Mouse (Mus musculus): Measurements from ENCODE around the gene Tmem120b. TPM values are rescaled to one million over a fixed set of nuclear protein-coding genes. Genes with fewer than 3 reads are reported as not detected.
A peak's percentile ranks its signal among the peaks of the same experiment; 100 is the strongest.

Tmem120b gene
- 9.0 and 9.7 TPM in 2 replicates for polyA plus RNA-seq (2016; fragmentation: Nextera tagmentation; extraction: Ambion mirVana)

DNA sequence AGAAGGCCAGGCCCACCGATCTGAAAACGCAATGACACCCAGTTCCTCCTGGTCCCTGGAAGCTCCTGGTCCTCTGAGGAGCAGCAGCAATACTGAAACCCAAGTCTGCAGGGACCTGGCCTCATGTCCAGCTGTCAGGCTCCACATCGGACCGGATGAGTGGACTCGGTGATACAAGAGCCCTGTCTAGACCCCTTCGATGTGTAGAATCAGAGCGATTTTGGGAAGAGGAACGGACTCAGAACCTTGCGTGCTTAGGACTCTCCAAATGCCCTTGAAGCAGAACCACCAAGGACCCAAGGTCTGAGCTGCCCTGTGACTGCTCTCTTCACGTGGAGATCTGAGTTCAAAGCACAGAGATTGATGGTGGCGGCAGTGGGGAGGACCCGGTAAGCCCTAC lies at the start of gene Tmem120b:
TSS of gene Tmem120b (plus strand) at position 301 of the 400 bp plus-strand sequence.
- Histone ChIP-seq H3K27me3 (0 out of 2 replicates have a peak, but pooled peaks cover 5% of the 10 kb centered on the region), H3K4me1 (no peaks in the 10 kb centered on the region), H3K4me2 (no peak within 1 kb of the TSS), H3K9ac (no peak within 1 kb of the TSS), H3K9me3 (no peaks in the 10 kb centered on the region), H3K27ac (no peak within 1 kb of the TSS), H3K4me3 (replicated peaks) (no peak within 1 kb of the TSS), H3K36me3 (replicated peaks) (no peaks in the 10 kb centered on the region)
- ATAC-seq (ENCODE audit: low FRiP score) = no peak
- WGBS = 88% methylated on average over 12 of the region's 12 CpGs

DNA sequence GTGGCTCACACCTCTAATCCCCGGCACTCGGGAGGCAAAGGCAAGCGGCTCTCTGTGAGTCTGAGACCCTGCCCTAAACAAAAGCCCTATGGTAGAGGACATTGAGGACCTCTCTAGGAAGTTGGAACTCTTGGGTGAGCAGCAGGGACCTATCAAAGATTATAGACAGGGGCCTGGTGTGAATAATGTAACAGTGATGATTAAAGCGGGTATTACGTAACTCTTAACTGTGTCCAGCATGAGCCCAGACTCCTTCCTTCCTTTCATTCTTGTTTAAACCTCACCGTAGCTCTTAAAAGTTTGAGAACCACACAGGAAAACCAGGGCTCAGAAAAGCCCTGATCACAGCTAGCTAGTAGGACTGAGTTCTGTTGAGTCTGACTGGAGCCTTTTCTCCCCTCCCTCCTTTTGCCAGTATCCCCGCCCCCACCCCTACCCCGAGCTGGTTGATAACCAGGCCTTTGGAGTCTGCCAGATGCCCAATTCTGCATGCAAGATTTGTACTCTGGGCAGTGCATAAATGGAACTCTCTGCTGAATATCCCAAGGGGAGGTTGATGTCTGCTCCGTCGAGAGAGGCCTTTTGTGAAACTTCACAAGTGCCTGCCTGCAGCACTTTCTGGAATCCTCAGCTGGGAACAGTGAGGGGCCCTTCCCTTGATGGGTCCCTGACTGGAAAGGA lies 48.7 kb upstream of the Tmem120b start:
- Histone ChIP-seq H3K9me3 (no peaks in the 10 kb centered on the region), H3K9ac (peak overlapping the region; percentile 18; the same call in 1 of the 2 replicates), H3K27me3 (0 out of 2 replicates have a peak, but pooled peaks cover 3% of the 10 kb centered on the region), H3K4me2 (0 out of 2 replicates have a peak overlapping the region, but pooled peaks have one; percentile 5), H3K4me3 (replicated peaks) (no peak overlapping the region), H3K27ac (peak overlapping the region; percentile 76), H3K36me3 (replicated peaks) (no peaks in the 10 kb centered on the region), H3K4me1 (peaks cover 29% of the 10 kb centered on the region)
- 43% methylated on average over 10 of the region's 10 CpGs for WGBS
- no peak for ATAC-seq (ENCODE audit: low FRiP score)

DNA sequence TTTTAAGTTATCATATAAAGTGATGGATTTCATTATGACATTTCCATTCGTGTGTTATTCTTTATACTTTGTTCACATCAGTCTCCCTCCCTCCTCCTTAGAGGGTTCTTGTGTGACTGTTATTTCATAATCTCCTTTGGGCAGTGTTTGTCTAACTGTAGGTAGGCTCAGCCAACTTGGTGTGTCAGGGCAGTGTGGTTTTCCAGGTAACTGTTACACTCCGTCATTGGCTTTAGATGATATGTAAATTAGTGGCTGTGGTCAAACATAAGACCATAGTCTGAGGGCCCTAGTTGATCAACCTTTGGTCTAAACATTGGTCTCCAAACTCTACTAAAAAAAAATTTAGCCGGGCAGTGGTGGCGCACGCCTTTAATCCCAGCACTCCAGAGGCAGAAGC lies 47.8 kb upstream of the Tmem120b start:
- Histone ChIP-seq H3K4me1 (peaks cover 26% of the 10 kb centered on the region), H3K9me3 (no peaks in the 10 kb centered on the region), H3K27me3 (0 out of 2 replicates have a peak, but pooled peaks cover 3% of the 10 kb centered on the region), H3K4me2 (no peak overlapping the region), H3K9ac (no peak overlapping the region), H3K4me3 (replicated peaks) (no peak overlapping the region), H3K36me3 (replicated peaks) (no peaks in the 10 kb centered on the region), H3K27ac (0 out of 2 replicates have a peak overlapping the region, but pooled peaks have one; percentile 76)
- ATAC-seq (ENCODE audit: low FRiP score) = no peak
- WGBS = 96% methylated on average over 5 of the region's 5 CpGs

DNA sequence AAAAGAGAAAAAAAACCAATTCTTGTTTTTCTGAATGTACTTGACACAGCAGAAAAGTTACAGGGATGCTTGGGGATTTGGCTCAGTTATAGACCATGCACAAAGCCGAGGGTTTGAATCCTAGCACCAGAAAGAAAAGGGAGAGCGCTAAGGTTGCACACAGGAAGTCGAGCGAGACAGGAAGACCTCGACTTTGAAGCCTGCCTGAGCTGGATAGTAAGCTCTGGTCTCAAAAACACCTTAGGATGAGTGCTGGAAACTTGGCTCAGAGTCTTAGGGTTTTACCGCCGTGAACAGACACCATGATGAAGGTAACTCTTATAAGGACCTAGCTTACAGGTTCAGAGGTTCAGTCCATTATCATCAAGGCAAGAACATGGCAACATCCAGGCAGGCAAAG lies 46.8 kb upstream of the Tmem120b start:
- ATAC-seq (ENCODE audit: low FRiP score) = no peak
- 88% methylated on average over 7 of the region's 7 CpGs for WGBS
- 0 out of 2 replicates have a peak, but pooled peaks cover 3% of the 10 kb centered on the region for H3K27me3 ChIP-seq
- H3K4me2 ChIP-seq = no peak overlapping the region
- peaks cover 16% of the 10 kb centered on the region for H3K4me1 ChIP-seq
- no peak overlapping the region for H3K4me3 ChIP-seq (replicated peaks)
- H3K36me3 ChIP-seq (replicated peaks) = no peaks in the 10 kb centered on the region
- H3K9ac ChIP-seq = no peak overlapping the region
- no peak overlapping the region for H3K27ac ChIP-seq
- H3K9me3 ChIP-seq = no peaks in the 10 kb centered on the region

DNA sequence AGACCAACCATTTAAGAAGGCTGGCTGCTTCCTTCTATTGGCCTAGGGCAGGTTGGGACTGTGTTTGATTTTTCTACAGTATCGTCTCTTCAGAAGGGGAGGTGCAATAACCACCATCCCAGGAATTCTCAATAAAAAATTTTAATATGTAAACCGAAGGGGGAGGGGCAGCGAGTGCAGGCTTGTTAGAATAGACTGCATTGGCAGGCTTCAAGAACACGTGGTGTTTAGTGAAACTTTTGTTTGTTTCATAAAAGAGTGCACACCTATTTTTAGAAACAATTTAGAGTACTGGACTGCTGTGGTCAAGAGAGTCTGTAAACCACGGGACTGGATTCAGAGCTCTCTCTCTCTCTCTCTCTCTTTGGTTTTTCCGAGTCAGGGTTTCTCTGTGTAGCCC lies 45.2 kb upstream of the Tmem120b start:
- no peak for ATAC-seq (ENCODE audit: low FRiP score)
- H3K36me3 ChIP-seq (replicated peaks) = no peaks in the 10 kb centered on the region

DNA sequence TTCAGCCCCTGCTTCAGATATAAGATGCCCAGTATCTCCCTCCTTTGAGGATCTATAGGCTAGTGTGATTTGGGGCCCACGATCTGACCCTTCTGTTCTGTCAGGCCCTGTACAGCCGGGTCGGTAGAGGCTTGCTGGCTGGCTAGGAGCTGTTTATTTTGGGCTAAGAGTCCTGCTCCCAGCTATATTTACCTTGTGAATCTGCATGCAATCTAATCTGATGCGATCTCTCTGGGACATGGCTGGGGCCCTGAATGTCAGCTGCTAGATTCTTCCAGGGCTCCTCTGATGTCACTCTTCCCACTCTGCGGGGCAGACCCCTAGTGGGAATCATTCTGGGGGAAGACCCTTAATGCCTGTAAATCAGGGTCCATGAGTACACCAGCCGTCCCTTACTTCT lies 43.9 kb upstream of the Tmem120b start:
- WGBS = 93% methylated on average over 6 of the region's 6 CpGs
- Histone ChIP-seq H3K9me3 (no peaks in the 10 kb centered on the region), H3K27me3 (no peaks in the 10 kb centered on the region), H3K4me1 (peaks cover 8% of the 10 kb centered on the region), H3K4me2 (no peak overlapping the region), H3K4me3 (replicated peaks) (no peak overlapping the region), H3K27ac (no peak overlapping the region), H3K9ac (no peak overlapping the region), H3K36me3 (replicated peaks) (peaks cover 4% of the 10 kb centered on the region)
- no peak for ATAC-seq (ENCODE audit: low FRiP score)

More for the DNA sequence above, 45.2 kb upstream of the Tmem120b start:
- Histone ChIP-seq H3K4me2 (no peak overlapping the region), H3K27me3 (0 out of 2 replicates have a peak, but pooled peaks cover 1% of the 10 kb centered on the region), H3K4me1 (peaks cover 15% of the 10 kb centered on the region), H3K9ac (no peak overlapping the region), H3K27ac (no peak overlapping the region), H3K9me3 (no peaks in the 10 kb centered on the region), H3K4me3 (replicated peaks) (no peak overlapping the region)
- WGBS = 90% methylated on average over 6 of the region's 6 CpGs

DNA sequence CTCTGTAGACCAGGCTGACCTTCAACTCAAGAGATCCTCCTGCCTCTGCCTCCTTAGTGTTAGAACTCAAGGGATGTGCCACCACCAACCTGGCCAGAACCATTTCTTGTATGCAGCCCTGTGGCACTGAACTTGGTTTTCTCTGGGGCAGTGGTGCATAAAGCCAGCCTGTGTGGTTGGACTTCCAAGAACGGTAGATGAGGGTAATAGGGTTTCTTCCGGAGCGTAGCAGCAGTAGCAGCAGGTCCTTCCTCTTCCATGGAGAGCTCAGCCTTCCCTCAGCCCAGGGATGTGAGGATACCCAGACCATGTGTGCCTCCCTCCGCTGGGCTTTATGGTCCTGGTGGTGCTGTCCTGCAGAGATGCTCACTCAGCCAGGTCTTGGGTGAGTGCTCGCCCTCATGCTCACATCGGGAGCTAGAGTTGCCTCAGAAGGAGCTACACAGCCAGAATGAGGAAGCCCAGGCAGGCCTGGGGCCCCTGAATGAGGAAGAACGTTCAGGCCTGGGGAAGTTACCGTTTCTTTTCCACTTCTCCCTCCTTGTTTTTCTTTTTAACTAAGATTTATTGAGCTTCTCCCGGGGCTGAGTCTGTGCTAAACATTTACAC lies 43.1 kb upstream of the Tmem120b start:
- no peak overlapping the region for H3K4me3 ChIP-seq (replicated peaks)
- no peaks in the 10 kb centered on the region for H3K27me3 ChIP-seq
- peaks cover under 1% of the 10 kb centered on the region; the same call in 1 of the 2 replicates for H3K4me1 ChIP-seq
- H3K4me2 ChIP-seq = no peak overlapping the region
- 88% methylated on average over 9 of the region's 9 CpGs for WGBS
- peaks cover 12% of the 10 kb centered on the region for H3K36me3 ChIP-seq (replicated peaks)
- no peak for ATAC-seq (ENCODE audit: low FRiP score)
- H3K9ac ChIP-seq = no peak overlapping the region
- no peak overlapping the region for H3K27ac ChIP-seq
- H3K9me3 ChIP-seq = no peaks in the 10 kb centered on the region

DNA sequence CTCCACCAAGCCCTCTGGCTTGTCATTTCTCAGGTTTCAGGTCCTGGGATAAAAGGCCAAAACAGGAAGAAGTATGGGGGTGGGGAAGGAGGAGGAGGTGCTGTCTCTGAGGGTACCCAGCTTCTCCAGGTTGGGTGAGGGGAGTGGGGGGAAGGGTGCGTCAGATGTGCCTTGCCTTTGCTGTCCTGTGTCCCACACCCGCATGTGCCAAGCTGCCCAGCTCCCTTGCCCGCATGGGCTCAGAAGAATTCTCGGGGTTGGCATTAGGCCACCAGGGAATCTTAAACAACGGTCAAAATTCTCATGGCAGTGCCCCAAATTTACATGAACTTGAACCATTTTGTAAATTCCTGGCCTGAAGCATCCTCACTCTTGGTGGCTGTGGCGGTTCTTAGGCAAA lies 41.8 kb upstream of the Tmem120b start:
- WGBS = 69% methylated on average over 6 of the region's 6 CpGs
- no peaks in the 10 kb centered on the region for H3K9me3 ChIP-seq
- H3K4me2 ChIP-seq = no peak overlapping the region
- H3K36me3 ChIP-seq (replicated peaks) = peaks cover 15% of the 10 kb centered on the region
- no peak overlapping the region for H3K27ac ChIP-seq
- no peak overlapping the region for H3K9ac ChIP-seq
- H3K4me1 ChIP-seq = no peaks in the 10 kb centered on the region
- H3K4me3 ChIP-seq (replicated peaks) = no peak overlapping the region
- no peak for ATAC-seq (ENCODE audit: low FRiP score)
- H3K27me3 ChIP-seq = no peaks in the 10 kb centered on the region

DNA sequence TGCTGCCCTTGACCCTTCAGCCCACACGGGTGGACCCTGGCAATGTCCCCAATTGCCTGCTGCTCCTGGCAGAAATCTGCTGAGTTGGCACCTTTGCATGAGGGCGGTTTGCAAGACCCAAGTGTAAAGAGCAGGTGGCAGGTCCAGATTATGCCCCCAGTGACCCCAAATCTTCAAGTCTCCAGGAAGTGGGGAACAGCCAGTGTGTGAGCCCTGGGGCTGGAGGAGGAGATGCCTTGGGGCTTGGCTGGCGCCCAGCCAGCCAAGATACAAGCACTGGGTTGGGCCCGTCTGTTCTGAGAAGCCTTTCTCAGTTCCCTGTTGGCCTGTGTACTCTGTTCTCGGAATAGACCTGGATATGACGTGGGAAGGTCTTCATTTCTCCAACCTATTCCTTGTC lies 40.8 kb upstream of the Tmem120b start:
- no peaks in the 10 kb centered on the region for H3K27me3 ChIP-seq
- H3K4me3 ChIP-seq (replicated peaks) = no peak overlapping the region
- peaks cover 20% of the 10 kb centered on the region for H3K36me3 ChIP-seq (replicated peaks)
- no peaks in the 10 kb centered on the region for H3K4me1 ChIP-seq
- WGBS = 79% methylated on average over 6 of the region's 6 CpGs
- no peak overlapping the region for H3K4me2 ChIP-seq
- no peak for ATAC-seq (ENCODE audit: low FRiP score)
- no peaks in the 10 kb centered on the region for H3K9me3 ChIP-seq
- H3K27ac ChIP-seq = no peak overlapping the region
- no peak overlapping the region for H3K9ac ChIP-seq

DNA sequence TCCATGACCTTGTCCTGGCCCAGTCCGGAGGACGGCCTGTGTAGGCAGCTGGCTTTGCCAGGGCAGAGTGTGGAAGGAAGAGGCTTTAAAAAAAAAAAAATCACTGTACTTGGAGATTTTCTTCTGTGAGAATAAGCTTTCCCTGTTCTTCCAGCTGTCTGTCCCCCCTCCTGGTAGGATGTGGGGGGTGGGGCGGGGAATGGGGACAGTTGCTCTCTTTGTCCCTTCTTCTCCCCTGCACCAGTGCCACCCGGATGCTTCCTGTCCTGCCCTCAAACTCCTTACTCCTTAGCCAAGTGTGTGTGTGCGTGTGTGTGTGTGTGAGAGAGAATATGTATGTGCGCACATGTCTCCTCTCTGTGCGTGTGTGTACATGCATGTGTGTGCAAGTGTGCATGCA lies 38.5 kb upstream of the Tmem120b start:
- Histone ChIP-seq H3K4me3 (replicated peaks) (no peak overlapping the region), H3K36me3 (replicated peaks) (peaks cover 20% of the 10 kb centered on the region), H3K27me3 (no peaks in the 10 kb centered on the region), H3K9me3 (no peaks in the 10 kb centered on the region), H3K27ac (no peak overlapping the region), H3K4me2 (no peak overlapping the region), H3K4me1 (no peaks in the 10 kb centered on the region), H3K9ac (no peak overlapping the region)
- ATAC-seq (ENCODE audit: low FRiP score) = no peak
- 91% methylated on average over 7 of the region's 7 CpGs for WGBS

DNA sequence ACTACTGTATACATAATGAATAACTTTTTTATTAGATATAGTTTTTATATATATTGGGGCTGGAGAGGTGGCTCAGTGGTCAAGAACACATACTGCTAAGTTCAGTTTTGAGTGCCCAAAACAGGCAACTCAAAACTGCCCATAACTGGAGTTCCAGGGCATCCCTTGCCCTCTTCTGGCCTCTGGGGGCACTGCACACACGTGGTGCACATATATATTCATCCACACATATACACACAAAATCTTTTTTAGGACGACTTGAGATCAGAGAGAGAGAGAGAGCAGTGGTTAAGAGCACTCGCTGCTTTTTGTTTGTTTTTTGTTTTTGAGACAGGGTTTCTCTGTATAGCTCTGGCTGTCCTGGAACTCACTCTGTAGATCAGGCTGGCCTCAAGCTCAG lies 36.9 kb upstream of the Tmem120b start:
- Histone ChIP-seq H3K4me1 (no peaks in the 10 kb centered on the region; the same call in 1 of the 2 replicates), H3K27me3 (no peaks in the 10 kb centered on the region), H3K9me3 (no peaks in the 10 kb centered on the region), H3K36me3 (replicated peaks) (peaks cover 20% of the 10 kb centered on the region), H3K9ac (no peak overlapping the region), H3K4me3 (replicated peaks) (no peak overlapping the region), H3K4me2 (no peak overlapping the region), H3K27ac (no peak overlapping the region)
- no peak for ATAC-seq (ENCODE audit: low FRiP score)
- WGBS = 88% methylated on average over 3 of the region's 3 CpGs

DNA sequence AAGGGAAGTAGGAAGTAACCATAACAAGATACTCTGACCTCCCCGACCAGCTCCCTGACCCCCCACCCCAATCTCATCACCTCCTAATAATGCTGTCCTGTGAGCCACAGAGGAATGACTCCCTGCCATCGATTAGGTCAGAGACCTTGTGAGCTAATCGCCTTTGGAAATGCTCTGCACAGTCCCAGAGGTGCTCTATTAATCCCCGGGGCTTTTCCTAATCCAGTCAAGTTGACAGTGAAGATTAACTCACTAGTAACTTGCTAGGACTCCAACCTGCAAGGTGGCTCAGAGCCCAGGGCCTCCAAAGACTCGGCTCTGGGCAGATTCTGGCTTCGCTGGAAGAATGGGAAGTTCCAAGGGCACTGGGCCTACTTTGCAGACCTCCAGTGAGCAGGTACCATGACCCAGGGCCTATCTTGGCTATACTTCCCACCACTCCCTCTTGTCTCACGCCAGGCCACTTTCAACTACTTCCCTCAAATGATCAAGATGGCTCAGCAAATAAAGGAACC lies 34.5 kb upstream of the Tmem120b start:
- Histone ChIP-seq H3K27me3 (no peaks in the 10 kb centered on the region), H3K4me1 (no peaks in the 10 kb centered on the region; the same call in 1 of the 2 replicates), H3K36me3 (replicated peaks) (peaks cover 20% of the 10 kb centered on the region), H3K9me3 (no peaks in the 10 kb centered on the region), H3K9ac (no peak overlapping the region), H3K4me2 (no peak overlapping the region), H3K27ac (no peak overlapping the region), H3K4me3 (replicated peaks) (no peak overlapping the region)
- ATAC-seq (ENCODE audit: low FRiP score) = no peak
- 74% methylated on average over 7 of the region's 7 CpGs for WGBS
